21 mouse cellular contexts compared by ENCODE assay signal in the genomic region with DNA sequence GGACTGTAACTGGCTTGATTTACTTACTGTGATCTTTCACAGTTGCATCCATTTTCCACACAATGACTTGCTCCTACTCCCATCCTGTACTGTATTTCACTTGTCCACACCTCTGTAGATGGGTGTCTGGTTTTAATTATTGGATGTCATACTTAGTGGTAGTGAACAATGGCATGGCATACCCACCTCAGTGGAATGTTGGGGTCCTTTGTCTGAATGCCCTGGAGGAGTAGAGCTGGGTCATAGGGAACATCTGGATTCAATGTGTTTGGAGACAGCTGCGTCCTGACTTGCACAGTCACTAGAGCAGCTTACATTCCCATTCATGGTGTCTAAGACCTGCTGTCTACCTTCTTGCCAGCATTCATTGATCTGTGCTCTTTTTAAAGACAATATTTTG.
DNase-seq lines count a peak whose midpoint lies in the region; ATAC-seq and TF ChIP-seq lines count a peak whose summit lies in the region.
"Had no signal": no experiment of that assay in that cellular context is flagged by ENCODE, and none has a peak within 500 bp of the region (broad histone marks: within the 10 kb centered on the region; RNA-seq: fewer than 3 reads in every experiment).

No protein-coding gene starts in this region.

- TF ChIP-seq EP300 in lung, postnatal 0 days (IDR thresholded peaks at IDR 0.05): no peak

- H3K36me3 ChIP-seq in forebrain, embryonic 10.5 days (replicated peaks): no peaks in the 10 kb centered on the region
- no peaks in the 10 kb centered on the region for H3K36me3 ChIP-seq in forebrain, embryonic 14.5 days (ENCODE audit: control insufficient read depth, insufficient read depth, low read length)
- no peaks in the 10 kb centered on the region for H3K36me3 ChIP-seq in embryonic facial prominence, embryonic 11.5 days (replicated peaks; ENCODE audit: control insufficient read depth, insufficient read depth, low read depth, low read length)
- no peaks in the 10 kb centered on the region for H3K36me3 ChIP-seq in limb, embryonic 11.5 days (ENCODE audit: control insufficient read depth, insufficient read depth, low read length)
- no peaks in the 10 kb centered on the region for H3K36me3 ChIP-seq in lung, postnatal 0 days (ENCODE audit: insufficient read depth, low read length)
- H3K36me3 ChIP-seq: embryonic facial prominence, embryonic 13.5 days; heart, embryonic 13.5 days; intestine, embryonic 15.5 days had no signal

- no peaks in the 10 kb centered on the region for H3K4me1 ChIP-seq in forebrain, embryonic 10.5 days
- no peaks in the 10 kb centered on the region for H3K4me1 ChIP-seq in forebrain, embryonic 14.5 days (ENCODE audit: control insufficient read depth, insufficient read depth, low read length)
- H3K4me1 ChIP-seq in embryonic facial prominence, embryonic 11.5 days (ENCODE audit: control insufficient read depth, insufficient read depth, low read length): no peaks in the 10 kb centered on the region
- peaks cover 3% of the 10 kb centered on the region; the same call in 1 of the 2 replicates for H3K4me1 ChIP-seq in limb, embryonic 11.5 days (ENCODE audit: control insufficient read depth, insufficient read depth, low read length)
- H3K4me1 ChIP-seq in lung, postnatal 0 days (ENCODE audit: insufficient read depth, low read depth, low read length): no peaks in the 10 kb centered on the region
- H3K4me1 ChIP-seq: heart, embryonic 13.5 days had no signal

- H3K27ac ChIP-seq in forebrain, embryonic 10.5 days: no peak overlapping the region
- H3K27ac ChIP-seq in forebrain, embryonic 14.5 days (ENCODE audit: low read depth, low read length): no peak overlapping the region
- H3K27ac ChIP-seq in embryonic facial prominence, embryonic 11.5 days (replicated peaks; ENCODE audit: low read depth, low read length): no peak overlapping the region
- no peak overlapping the region for H3K27ac ChIP-seq in limb, embryonic 11.5 days (replicated peaks; ENCODE audit: low read depth, low read length)
- no peak overlapping the region for H3K27ac ChIP-seq in lung, postnatal 0 days (ENCODE audit: low read length)
- H3K27ac ChIP-seq in left cerebral cortex, adult 2 months: no peak overlapping the region
- H3K27ac ChIP-seq: embryonic facial prominence, embryonic 13.5 days; heart, embryonic 13.5 days; hindbrain, embryonic 14.5 days; intestine, embryonic 15.5 days had no signal

- intact Hi-C loops in left cerebral cortex, adult 2 months (cut with DNase I): no loop called here

- no peaks in the 10 kb centered on the region for H3K27me3 ChIP-seq in forebrain, embryonic 10.5 days (ENCODE audit: poor library complexity, severe bottlenecking)
- H3K27me3 ChIP-seq in forebrain, embryonic 14.5 days (replicated peaks; ENCODE audit: control insufficient read depth, insufficient read depth, low read length): no peaks in the 10 kb centered on the region
- no peaks in the 10 kb centered on the region for H3K27me3 ChIP-seq in embryonic facial prominence, embryonic 11.5 days (ENCODE audit: control insufficient read depth, insufficient read depth, low read length)
- H3K27me3 ChIP-seq in limb, embryonic 11.5 days (ENCODE audit: control insufficient read depth, insufficient read depth, low read length): no peaks in the 10 kb centered on the region
- H3K27me3 ChIP-seq in lung, postnatal 0 days (replicated peaks; ENCODE audit: insufficient read depth, low read length): no peaks in the 10 kb centered on the region
- H3K27me3 ChIP-seq: embryonic facial prominence, embryonic 13.5 days; heart, embryonic 13.5 days; intestine, embryonic 15.5 days; Patski had no signal

- H3K9me3 ChIP-seq in forebrain, embryonic 10.5 days: no peaks in the 10 kb centered on the region
- H3K9me3 ChIP-seq in forebrain, embryonic 14.5 days (replicated peaks; ENCODE audit: control insufficient read depth, low read length): no peaks in the 10 kb centered on the region
- H3K9me3 ChIP-seq in embryonic facial prominence, embryonic 11.5 days (replicated peaks; ENCODE audit: control insufficient read depth, low read length): no peaks in the 10 kb centered on the region
- no peaks in the 10 kb centered on the region for H3K9me3 ChIP-seq in limb, embryonic 11.5 days (ENCODE audit: control insufficient read depth, low read length)
- H3K9me3 ChIP-seq in lung, postnatal 0 days (ENCODE audit: low read length): no peaks in the 10 kb centered on the region
- H3K9me3 ChIP-seq: embryonic facial prominence, embryonic 13.5 days; heart, embryonic 13.5 days; intestine, embryonic 15.5 days had no signal

- H3K4me3 ChIP-seq in forebrain, embryonic 10.5 days: no peak overlapping the region
- no peak overlapping the region for H3K4me3 ChIP-seq in forebrain, embryonic 14.5 days (ENCODE audit: low read depth, low read length)
- H3K4me3 ChIP-seq in embryonic facial prominence, embryonic 11.5 days (ENCODE audit: low read depth, low read length): no peak overlapping the region
- H3K4me3 ChIP-seq in limb, embryonic 11.5 days (ENCODE audit: low read depth, low read length): no peak overlapping the region
- no peak overlapping the region for H3K4me3 ChIP-seq in lung, postnatal 0 days (ENCODE audit: low read depth, low read length)
- H3K4me3 ChIP-seq in left cerebral cortex, adult 2 months: no peak overlapping the region
- H3K4me3 ChIP-seq: embryonic facial prominence, embryonic 13.5 days; heart, embryonic 13.5 days; intestine, embryonic 15.5 days had no signal

- no peak for ATAC-seq in forebrain, embryonic 14.5 days
- ATAC-seq in embryonic facial prominence, embryonic 11.5 days (replicated peaks; ENCODE audit: insufficient number of reproducible peaks, low FRiP score, low TSS enrichment, low read depth): peak; percentile 52; the same call in 1 of the 2 replicates
- ATAC-seq in limb, embryonic 11.5 days (ENCODE audit: insufficient number of reproducible peaks, low FRiP score, low TSS enrichment, low read depth): no peak
- ATAC-seq in lung, postnatal 0 days: no peak
- ATAC-seq in activated CD4-positive, CD25-positive, alpha-beta regulatory T cell, adult 4 months: no peak
- ATAC-seq: forebrain, embryonic 16.5 days; intestine, embryonic 15.5 days; Patski had no signal

- DNase-seq in forebrain, embryonic 10.5 days (ENCODE audit: extremely low spot score, low spot score): peak; percentile 15
- no peak for DNase-seq in forebrain, embryonic 14.5 days (ENCODE audit: low spot score)
- peak; percentile 45 for DNase-seq in embryo, embryonic 10.5 days (ENCODE audit: low spot score)
- DNase-seq in embryonic facial prominence, embryonic 11.5 days (ENCODE audit: low spot score): peak; percentile 59
- peak; percentile 32 for DNase-seq in limb, embryonic 11.5 days (ENCODE audit: low spot score)
- DNase-seq in lung, postnatal 0 days (ENCODE audit: low spot score): no peak
- DNase-seq in left cerebral cortex, adult 2 months (ENCODE audit: extremely low spot score in 1 of 2, low spot score in 2 of 2): no peak
- DNase-seq: adrenal gland, adult 2 months; adrenal gland, postnatal 25 days; cerebellum, adult 18-20 months; cerebellum, postnatal 10 days; gastrocnemius, postnatal 25 days; heart, postnatal 4 days; kidney, adult 18-20 months had no signal

- no peak for TF ChIP-seq CTCF in lung, postnatal 0 days (IDR thresholded peaks at IDR 0.05)
- TF ChIP-seq CTCF in left cerebral cortex, adult 2 months (IDR thresholded peaks at IDR 0.05): no peak

- WGBS in forebrain, embryonic 10.5 days: 67% methylated on average over 1 of the region's 1 CpGs
- WGBS in forebrain, embryonic 14.5 days: 85% methylated on average over 1 of the region's 1 CpGs
- 14% methylated on average over 1 of the region's 1 CpGs for WGBS in embryonic facial prominence, embryonic 11.5 days
- 17% methylated on average over 1 of the region's 1 CpGs for WGBS in limb, embryonic 11.5 days
- WGBS in lung, postnatal 0 days: 89% methylated on average over 1 of the region's 1 CpGs

- no peak overlapping the region for H3K9ac ChIP-seq in forebrain, embryonic 14.5 days (ENCODE audit: low read length)
- H3K9ac ChIP-seq in embryonic facial prominence, embryonic 11.5 days (replicated peaks; ENCODE audit: low read length): no peak overlapping the region
- H3K9ac ChIP-seq in limb, embryonic 11.5 days (ENCODE audit: low read length): no peak overlapping the region
- H3K9ac ChIP-seq in lung, postnatal 0 days (replicated peaks; ENCODE audit: low read depth): no peak overlapping the region
- H3K9ac ChIP-seq: embryonic facial prominence, embryonic 13.5 days; heart, embryonic 13.5 days; hindbrain, embryonic 14.5 days; intestine, embryonic 15.5 days had no signal

- H3K4me2 ChIP-seq in forebrain, embryonic 14.5 days (ENCODE audit: low read length): no peak overlapping the region
- no peak overlapping the region for H3K4me2 ChIP-seq in embryonic facial prominence, embryonic 11.5 days (ENCODE audit: low read depth, low read length)
- no peak overlapping the region for H3K4me2 ChIP-seq in limb, embryonic 11.5 days (ENCODE audit: low read depth, severe bottlenecking)
- no peak overlapping the region for H3K4me2 ChIP-seq in lung, postnatal 0 days (replicated peaks; ENCODE audit: low read depth, low read length)
- H3K4me2 ChIP-seq: embryonic facial prominence, embryonic 13.5 days; heart, embryonic 13.5 days; hindbrain, embryonic 14.5 days; intestine, embryonic 15.5 days had no signal

Comparison
In these comparisons a context has a peak if more than half of its experiments do, and no peak if none do; other contexts are left out.
1. DNase-seq: peak in forebrain, embryonic 10.5 days (single experiment), embryo, embryonic 10.5 days (single experiment), embryonic facial prominence, embryonic 11.5 days (single experiment) and limb, embryonic 11.5 days (single experiment); none in forebrain, embryonic 14.5 days (single experiment), lung, postnatal 0 days (single experiment) and left cerebral cortex, adult 2 months (0 of 2).